Mouse (Mus musculus) myocyte (in vitro differentiated cells): ENCODE data around the gene 1700019N19Rik.

Experiments
- E2F4 ChIP-seq: IDR thresholded peaks from one replicate; pipeline ENCODE4 v1.6.1; 2011; ENCODE audit warnings: mild to moderate bottlenecking, control low read depth, moderate library complexity; ENCODE audit not compliant: insufficient read depth
- POLR2A ChIP-seq: IDR thresholded peaks from one replicate; pipeline ENCODE4 v1.6.1; 2011; ENCODE audit warnings: low read depth, mild to moderate bottlenecking, control low read depth, moderate library complexity; ENCODE audit not compliant: insufficient read length
- SRF ChIP-seq: IDR thresholded peaks from one replicate; pipeline ENCODE4 v1.6.1; 2011; ENCODE audit warnings: low read depth; ENCODE audit not compliant: control insufficient read depth, insufficient read length
- USF1 ChIP-seq: IDR thresholded peaks from one replicate; pipeline ENCODE4 v1.6.1; 2011; ENCODE audit warnings: low read depth, mild to moderate bottlenecking, control low read depth, moderate library complexity

DNA sequence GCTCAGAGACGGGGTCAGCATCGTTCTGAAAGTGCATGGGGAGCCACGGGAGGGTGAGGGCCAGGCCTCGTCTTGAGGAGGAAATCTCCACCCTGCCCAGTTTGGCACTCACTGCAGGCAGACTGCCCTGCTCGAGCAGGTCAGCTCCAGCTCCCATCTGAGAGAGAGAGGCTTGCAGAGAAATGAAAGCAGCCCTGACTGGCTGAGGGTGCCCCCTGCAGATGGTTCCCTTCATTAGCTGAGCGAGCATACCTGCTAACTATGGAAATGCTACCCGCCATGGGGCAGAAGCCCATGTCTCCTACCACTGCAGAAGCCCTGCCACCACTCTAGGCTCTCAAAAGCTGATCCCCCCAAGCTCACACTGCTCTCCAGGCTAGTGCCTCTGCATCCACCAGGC is 33.4 kb upstream of the 1700019N19Rik start:
- TF ChIP-seq POLR2A (no peak), USF1 (no peak), E2F4 (no peak), SRF (no peak)
